Mouse (Mus musculus): ENCODE measurements around the gene Hist1h1t. TPM values are rescaled to one million over a fixed set of nuclear protein-coding genes. Genes with fewer than 3 reads are reported as not detected.
"Not testable (repeated sequence)": the region's sequence is repeated elsewhere in the genome, so short reads cannot be mapped to it uniquely, and the experiment has no call there.

Hist1h1t gene
- polyA plus RNA-seq (2014; fragmentation: Nextera tagmentation; extraction: Ambion mirVana) = not detected in 2 replicates

GRCm38 (mm10) chr13:23695514-23695913 is at the start of gene Hist1h1t:
TSS of gene Hist1h1t (plus strand) at chr13:23695814.
- Histone ChIP-seq H3K27ac (ENCODE audit: low read depth, low read length) (no peak within 1 kb of the TSS), H3K9me3 (ENCODE audit: control insufficient read depth, low read length) (no peaks in the 10 kb centered on the region), H3K4me1 (ENCODE audit: control insufficient read depth, insufficient read depth, low read length) (peaks cover 3% of the 10 kb centered on the region; the same call in 1 of the 2 replicates), H3K27me3 (ENCODE audit: control insufficient read depth, insufficient read depth, low read length) (no peaks in the 10 kb centered on the region), H3K4me3 (ENCODE audit: low read depth, low read length) (no peak within 1 kb of the TSS), H3K36me3 (ENCODE audit: control insufficient read depth, insufficient read depth, low read length) (no peaks in the 10 kb centered on the region), H3K9ac (replicated peaks; ENCODE audit: low read depth, low read length) (no peak within 1 kb of the TSS), H3K4me2 (ENCODE audit: low read depth, low read length) (no peak within 1 kb of the TSS)
- ATAC-seq (ENCODE audit: low read depth) = no peak
- WGBS = 47% methylated on average over 13 of the region's 13 CpGs

DNA sequence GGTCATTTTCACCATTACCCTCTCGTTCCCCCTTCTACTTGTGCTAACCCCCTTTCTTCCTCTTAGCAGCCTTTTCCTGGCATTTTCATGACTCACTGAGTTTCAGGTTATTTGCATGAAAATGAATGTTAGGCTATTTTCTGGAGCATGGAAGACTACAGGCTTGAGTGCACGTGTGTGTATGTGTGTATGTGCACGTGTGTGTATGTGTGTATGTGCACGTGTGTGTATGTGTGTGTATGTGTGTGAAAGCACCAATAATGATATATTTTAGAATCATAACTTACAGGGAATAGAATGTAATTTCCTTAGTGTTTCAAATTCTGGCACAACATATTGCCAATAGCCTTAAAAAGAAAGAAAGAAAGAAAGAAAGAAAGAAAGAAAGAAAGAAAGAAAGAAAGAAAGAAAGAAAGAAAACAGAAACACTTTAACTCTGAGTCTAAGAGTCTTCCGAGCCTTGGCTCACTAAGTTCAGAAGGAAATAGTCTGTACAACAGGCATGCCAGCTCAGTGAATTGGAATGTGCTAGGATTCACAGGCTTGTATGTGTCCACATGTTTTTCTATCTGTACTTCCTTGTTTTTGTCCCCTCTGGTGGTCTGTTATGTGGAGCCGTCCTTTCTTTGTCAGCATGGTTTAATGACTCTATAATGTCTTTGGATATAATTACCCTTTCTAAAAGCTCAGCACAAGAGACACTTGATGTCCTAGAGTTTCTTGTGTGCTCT is 35.8 kb upstream of the Hist1h1t start:
- no peak overlapping the region for H3K27ac ChIP-seq (ENCODE audit: low read depth, low read length)
- no peak for ATAC-seq (ENCODE audit: low read depth)
- no peak overlapping the region for H3K9ac ChIP-seq (replicated peaks; ENCODE audit: low read depth, low read length)
- no peaks in the 10 kb centered on the region for H3K36me3 ChIP-seq (ENCODE audit: control insufficient read depth, insufficient read depth, low read length)
- no peak overlapping the region for H3K4me2 ChIP-seq (ENCODE audit: low read depth, low read length)
- 74% methylated on average over 6 of the region's 6 CpGs for WGBS
- no peak overlapping the region for H3K4me3 ChIP-seq (ENCODE audit: low read depth, low read length)
- H3K27me3 ChIP-seq (ENCODE audit: control insufficient read depth, insufficient read depth, low read length) = no peaks in the 10 kb centered on the region
- H3K4me1 ChIP-seq (ENCODE audit: control insufficient read depth, insufficient read depth, low read length) = no peaks in the 10 kb centered on the region
- H3K9me3 ChIP-seq (ENCODE audit: control insufficient read depth, low read length) = no peaks in the 10 kb centered on the region

DNA sequence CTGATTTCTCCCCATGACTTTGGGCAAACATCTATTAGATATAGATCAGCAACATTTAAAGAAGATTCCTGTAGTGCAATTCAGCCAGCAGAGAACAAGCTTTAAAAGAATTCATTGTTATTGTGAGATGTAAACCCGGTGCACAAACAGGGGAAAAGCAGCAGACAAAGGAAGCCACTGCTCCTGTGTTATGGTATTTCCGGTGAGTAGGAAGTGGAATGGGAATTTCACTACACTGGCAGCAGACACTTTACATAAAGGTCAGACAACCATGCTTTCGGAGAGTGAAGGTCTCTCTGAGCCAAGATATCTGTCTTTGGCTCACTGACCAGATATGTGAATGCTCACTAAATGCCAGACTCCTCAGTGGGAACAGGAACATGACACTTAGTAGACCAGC is 33.1 kb upstream of the Hist1h1t start:
- WGBS = 74% methylated on average over 3 of the region's 3 CpGs
- H3K4me1 ChIP-seq (ENCODE audit: control insufficient read depth, insufficient read depth, low read length) = no peaks in the 10 kb centered on the region
- ATAC-seq (ENCODE audit: low read depth) = no peak

GRCm38 (mm10) chr13:23681990-23682582 is 13.5 kb upstream of the Hist1h1t start:
- 93% methylated on average over 6 of the region's 6 CpGs for WGBS
- H3K4me3 ChIP-seq (ENCODE audit: low read depth, low read length) = no peak overlapping the region
- H3K36me3 ChIP-seq (ENCODE audit: control insufficient read depth, insufficient read depth, low read length) = no peaks in the 10 kb centered on the region
- peaks cover 14% of the 10 kb centered on the region; the same call in 1 of the 2 replicates for H3K4me1 ChIP-seq (ENCODE audit: control insufficient read depth, insufficient read depth, low read length)
- H3K27ac ChIP-seq (ENCODE audit: low read depth, low read length) = no peak overlapping the region
- no peaks in the 10 kb centered on the region for H3K9me3 ChIP-seq (ENCODE audit: control insufficient read depth, low read length)
- H3K27me3 ChIP-seq (ENCODE audit: control insufficient read depth, insufficient read depth, low read length) = no peaks in the 10 kb centered on the region
- no peak for ATAC-seq (ENCODE audit: low read depth)
- no peak overlapping the region for H3K9ac ChIP-seq (replicated peaks; ENCODE audit: low read depth, low read length)
- H3K4me2 ChIP-seq (ENCODE audit: low read depth, low read length) = no peak overlapping the region

More for the DNA sequence above, 33.1 kb upstream of the Hist1h1t start:
- H3K9me3 ChIP-seq (ENCODE audit: control insufficient read depth, low read length) = no peaks in the 10 kb centered on the region
- no peaks in the 10 kb centered on the region for H3K27me3 ChIP-seq (ENCODE audit: control insufficient read depth, insufficient read depth, low read length)
- no peaks in the 10 kb centered on the region for H3K36me3 ChIP-seq (ENCODE audit: control insufficient read depth, insufficient read depth, low read length)
- no peak overlapping the region for H3K9ac ChIP-seq (replicated peaks; ENCODE audit: low read depth, low read length)
- H3K4me3 ChIP-seq (ENCODE audit: low read depth, low read length) = no peak overlapping the region
- no peak overlapping the region for H3K4me2 ChIP-seq (ENCODE audit: low read depth, low read length)
- no peak overlapping the region for H3K27ac ChIP-seq (ENCODE audit: low read depth, low read length)

DNA sequence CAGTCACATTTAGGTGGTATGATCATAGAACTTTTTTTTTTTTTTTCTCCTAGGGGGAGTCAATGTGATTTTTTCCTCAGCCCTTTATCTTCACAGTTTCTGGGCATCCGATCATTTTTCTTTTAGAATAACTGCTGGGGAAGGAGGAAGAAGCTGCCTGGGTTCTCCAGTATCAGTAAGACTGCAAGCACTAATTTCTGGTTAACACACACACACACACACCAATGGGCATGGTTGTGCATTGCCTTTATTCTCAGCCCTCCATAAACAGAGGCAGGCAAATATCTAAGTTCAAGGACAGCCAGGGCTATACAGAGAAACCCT is 13.0 kb upstream of the Hist1h1t start:
- H3K9ac ChIP-seq (replicated peaks; ENCODE audit: low read depth, low read length) = no peak overlapping the region
- no peak for ATAC-seq (ENCODE audit: low read depth)
- H3K36me3 ChIP-seq (ENCODE audit: control insufficient read depth, insufficient read depth, low read length) = no peaks in the 10 kb centered on the region
- peaks cover 14% of the 10 kb centered on the region; the same call in 1 of the 2 replicates for H3K4me1 ChIP-seq (ENCODE audit: control insufficient read depth, insufficient read depth, low read length)
- H3K27ac ChIP-seq (ENCODE audit: low read depth, low read length) = no peak overlapping the region
- H3K27me3 ChIP-seq (ENCODE audit: control insufficient read depth, insufficient read depth, low read length) = no peaks in the 10 kb centered on the region
- peak overlapping the region; percentile 61; the same call in 1 of the 2 replicates for H3K4me2 ChIP-seq (ENCODE audit: low read depth, low read length)
- no peak overlapping the region for H3K4me3 ChIP-seq (ENCODE audit: low read depth, low read length)
- H3K9me3 ChIP-seq (ENCODE audit: control insufficient read depth, low read length) = no peaks in the 10 kb centered on the region
- 64% methylated on average over 1 of the region's 1 CpGs for WGBS

- peaks cover 14% of the 10 kb centered on the region; the same call in 1 of the 2 replicates for H3K4me1 ChIP-seq (ENCODE audit: control insufficient read depth, insufficient read depth, low read length)
- H3K27ac ChIP-seq (ENCODE audit: low read depth, low read length) = peak overlapping the region; percentile 78; the same call in 1 of the 2 replicates
- WGBS = 11% methylated on average over 14 of the region's 30 CpGs
- not testable (repeated sequence) for H3K27me3 ChIP-seq (ENCODE audit: control insufficient read depth, insufficient read depth, low read length); H3K36me3 ChIP-seq (ENCODE audit: control insufficient read depth, insufficient read depth, low read length); H3K9me3 ChIP-seq (ENCODE audit: control insufficient read depth, low read length)
- ATAC-seq (ENCODE audit: low read depth) = peak; percentile 8
- peak overlapping the region; percentile 25; the same call in 1 of the 2 replicates for H3K9ac ChIP-seq (replicated peaks; ENCODE audit: low read depth, low read length)
- H3K4me2 ChIP-seq (ENCODE audit: low read depth, low read length) = peak overlapping the region; percentile 61
- H3K4me3 ChIP-seq (ENCODE audit: low read depth, low read length) = peak overlapping the region; percentile 51
Measured at GRCm38 (mm10) chr13:23682947-23683754, 12.5 kb upstream of the Hist1h1t start.

DNA sequence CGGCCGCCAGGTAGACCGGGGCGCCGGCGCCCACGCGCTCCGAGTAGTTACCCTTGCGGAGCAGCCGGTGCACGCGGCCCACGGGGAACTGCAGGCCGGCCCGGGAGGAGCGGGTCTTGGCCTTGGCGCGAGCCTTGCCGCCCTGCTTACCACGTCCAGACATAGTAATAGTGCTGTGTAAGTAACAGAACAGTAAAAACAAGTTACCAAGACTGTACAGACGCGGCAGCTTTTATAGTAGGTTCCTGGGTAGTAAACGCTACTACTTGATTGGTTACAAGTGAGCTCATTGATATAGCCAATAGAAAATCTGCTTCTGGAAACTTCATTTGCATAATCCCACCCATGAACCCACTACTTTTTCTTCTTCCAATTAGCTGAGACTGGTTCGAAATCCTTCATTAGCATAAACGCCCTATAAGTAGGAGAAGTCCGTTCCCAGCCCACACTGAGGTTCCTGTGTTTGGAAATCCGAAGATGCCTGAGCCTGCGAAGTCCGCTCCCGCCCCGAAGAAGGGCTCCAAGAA is 11.8 kb upstream of the Hist1h1t start, which contains the start of the genes Hist1h2ac and Hist1h2bc:
Gene Hist1h2ac, minus strand, starts transcription at position 194 of the 527 bp plus-strand sequence.
Gene Hist1h2bc, plus strand, starts transcription at position 445 of the 527 bp plus-strand sequence.
- peak; percentile 99 for ATAC-seq (ENCODE audit: low read depth)
- Histone ChIP-seq H3K9ac (replicated peaks; ENCODE audit: low read depth, low read length) (peak within 1 kb of the TSS; percentile 63), H3K27ac (ENCODE audit: low read depth, low read length) (peak within 1 kb of the TSS; percentile 92), H3K36me3 (ENCODE audit: control insufficient read depth, insufficient read depth, low read length) (no peaks in the 10 kb centered on the region), H3K27me3 (ENCODE audit: control insufficient read depth, insufficient read depth, low read length) (no peaks in the 10 kb centered on the region), H3K4me1 (ENCODE audit: control insufficient read depth, insufficient read depth, low read length) (peaks cover 14% of the 10 kb centered on the region; the same call in 1 of the 2 replicates), H3K4me2 (ENCODE audit: low read depth, low read length) (peak within 1 kb of the TSS; percentile 77), H3K9me3 (ENCODE audit: control insufficient read depth, low read length) (no peaks in the 10 kb centered on the region), H3K4me3 (ENCODE audit: low read depth, low read length) (peak within 1 kb of the TSS; percentile 51)
- under 1% methylated on average over 32 of the region's 32 CpGs for WGBS

GRCm38 (mm10) chr13:23684295-23684945 is 11.2 kb upstream of the Hist1h1t start:
- WGBS = 0% methylated on average over 11 of the region's 37 CpGs
- ATAC-seq (ENCODE audit: low read depth) = peak; percentile 45
- peak overlapping the region; percentile 92 for H3K27ac ChIP-seq (ENCODE audit: low read depth, low read length)

More at GRCm38 (mm10) chr13:23684295-23684945, 11.2 kb upstream of the Hist1h1t start:
- not testable (repeated sequence) for H3K27me3 ChIP-seq (ENCODE audit: control insufficient read depth, insufficient read depth, low read length); H3K9me3 ChIP-seq (ENCODE audit: control insufficient read depth, low read length); H3K36me3 ChIP-seq (ENCODE audit: control insufficient read depth, insufficient read depth, low read length)
- Histone ChIP-seq H3K4me2 (ENCODE audit: low read depth, low read length) (peak overlapping the region; percentile 77), H3K4me3 (ENCODE audit: low read depth, low read length) (peak overlapping the region; percentile 51), H3K4me1 (ENCODE audit: control insufficient read depth, insufficient read depth, low read length) (peaks cover 14% of the 10 kb centered on the region; the same call in 1 of the 2 replicates), H3K9ac (replicated peaks; ENCODE audit: low read depth, low read length) (peak overlapping the region; percentile 63)
